Mouse (Mus musculus): Measurements from ENCODE around the gene Tspoap1.
A peak's percentile ranks its signal among the peaks of the same experiment; 100 is the strongest.

The Tspoap1 gene

GRCm38 (mm10) chr11:87760301-87761081 is at the start of gene Tspoap1:
Gene Tspoap1, plus strand, starts transcription at chr11:87760541.
- no peak for DNase-seq (ENCODE audit: low read depth, low spot score)

DNA sequence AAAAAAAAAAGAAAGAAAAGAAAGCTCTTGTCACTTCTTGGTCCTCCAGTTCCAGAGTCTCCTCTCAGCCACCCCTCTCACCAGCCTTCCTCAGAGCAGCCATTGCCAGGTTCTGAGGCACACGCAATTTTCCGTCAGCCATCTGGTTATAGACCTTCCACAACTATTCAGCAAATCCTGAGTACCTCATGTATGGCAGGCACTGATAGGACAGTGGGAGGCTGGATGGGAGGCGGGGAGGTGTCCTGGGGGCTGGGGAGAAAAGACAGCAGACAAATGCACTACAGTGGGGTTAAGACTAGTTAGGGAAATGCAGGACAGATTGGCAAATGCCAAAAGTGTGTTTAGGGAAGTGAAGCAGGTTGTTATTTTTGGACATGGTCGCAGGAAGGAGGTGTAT is 48.2 kb upstream of the Tspoap1 start:
- no peak for DNase-seq (ENCODE audit: low read depth, low spot score)

- DNase-seq (ENCODE audit: low read depth, low spot score) = no peak
These were observed 44.3 kb upstream of the Tspoap1 start for GRCm38 (mm10) chr11:87715999-87716398.

DNA sequence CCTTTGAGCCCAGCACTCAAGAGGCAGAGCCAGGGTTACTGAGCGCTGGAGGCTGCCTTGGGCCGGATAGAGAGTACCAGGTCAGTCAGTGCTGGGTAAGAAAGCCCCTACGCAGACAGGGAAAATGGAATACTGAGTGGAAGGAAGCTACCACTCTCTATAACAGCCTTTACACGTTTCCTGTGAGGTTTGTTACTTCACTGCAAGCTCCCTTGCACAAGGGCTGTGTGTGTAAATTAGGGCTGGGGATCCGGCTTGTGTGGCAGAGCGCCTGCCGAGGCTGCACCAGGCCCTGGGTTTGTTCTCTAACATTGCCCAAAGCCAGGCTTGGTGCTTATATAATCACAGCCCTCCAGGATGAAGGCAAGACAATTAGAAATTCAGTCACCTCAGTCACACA is 40.8 kb upstream of the Tspoap1 start:
- DNase-seq (ENCODE audit: low read depth, low spot score) = no peak

DNA sequence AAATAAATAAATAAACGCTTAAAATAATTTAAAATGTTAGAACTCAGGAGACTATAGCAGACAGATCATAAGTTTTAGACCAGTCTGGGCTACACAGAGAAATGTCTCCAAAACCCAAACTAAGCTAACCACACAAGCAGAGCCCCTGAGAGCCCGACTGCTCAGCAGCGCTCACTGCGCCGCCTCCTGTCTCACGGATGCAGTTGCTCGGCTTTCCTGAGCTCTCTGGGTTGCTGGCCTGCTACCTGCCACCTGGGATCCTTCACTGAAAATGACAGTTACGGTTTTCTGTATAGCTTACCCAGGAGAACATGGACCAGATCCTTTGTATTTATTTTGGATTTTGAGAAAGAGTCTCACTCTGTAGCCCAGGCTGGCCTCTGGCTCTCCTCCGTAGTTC is 40.0 kb upstream of the Tspoap1 start:
- no peak for DNase-seq (ENCODE audit: low read depth, low spot score)

DNA sequence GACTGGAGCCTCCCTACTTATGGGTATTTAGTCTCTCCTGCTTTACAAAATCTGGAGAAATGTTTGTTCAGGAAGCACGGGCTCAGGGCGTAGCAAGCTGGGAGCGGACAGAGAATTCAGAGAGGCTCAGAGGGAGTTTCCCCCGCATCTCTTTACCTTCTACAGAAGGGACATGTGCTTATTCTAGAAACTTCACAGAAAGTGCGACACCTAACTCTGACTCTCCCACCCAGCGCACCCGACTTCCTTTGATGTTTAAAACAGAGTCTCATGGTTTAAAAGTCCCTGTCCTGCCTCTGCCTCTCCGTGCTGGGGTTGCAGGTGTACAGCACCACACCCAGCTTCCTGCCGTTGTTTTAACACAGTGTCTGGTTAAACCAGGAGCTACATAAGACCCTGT is 39.5 kb upstream of the Tspoap1 start:
- no peak for DNase-seq (ENCODE audit: low read depth, low spot score)

DNA sequence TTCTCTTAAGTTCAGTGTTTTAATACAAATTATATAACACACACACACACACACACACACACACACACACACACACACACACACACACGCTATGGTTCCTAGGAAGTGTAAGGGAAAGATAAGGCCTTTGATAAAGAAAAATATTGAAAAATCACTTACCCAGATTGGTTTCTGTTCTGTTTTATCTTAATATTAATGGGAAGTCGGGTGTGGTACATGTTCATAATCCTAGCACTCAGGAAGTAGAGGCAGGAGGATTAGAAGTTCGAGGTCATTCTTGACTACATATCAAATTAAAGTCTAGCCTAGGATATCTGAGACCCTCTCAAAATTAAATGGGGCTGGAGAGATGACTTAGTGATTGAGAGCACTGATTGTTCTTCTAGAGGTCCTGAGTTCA is 38.2 kb upstream of the Tspoap1 start:
- no peak for DNase-seq (ENCODE audit: low read depth, low spot score)

- no peak for DNase-seq (ENCODE audit: low read depth, low spot score)
These were observed 37.5 kb upstream of the Tspoap1 start for GRCm38 (mm10) chr11:87722891-87723290.

DNA sequence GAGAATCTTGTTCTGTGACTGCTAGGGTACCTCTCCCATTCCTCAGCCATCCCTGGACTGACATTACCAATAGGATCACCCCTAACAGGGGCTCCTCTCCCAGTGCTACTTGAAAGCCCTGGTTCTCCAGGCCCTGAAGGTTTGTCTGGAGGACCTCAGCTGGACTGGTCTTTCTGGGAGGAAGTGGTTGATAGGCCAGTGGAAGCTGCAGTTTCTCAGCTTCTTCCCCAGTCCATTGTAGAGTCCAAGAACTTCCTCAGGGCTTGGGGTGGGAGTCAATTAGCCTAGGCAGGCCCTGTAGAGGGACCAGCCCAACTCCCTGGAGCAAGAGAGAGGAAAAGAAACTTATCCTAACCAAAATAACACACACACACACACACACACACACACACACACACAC is 34.8 kb upstream of the Tspoap1 start:
- DNase-seq (ENCODE audit: low read depth, low spot score) = no peak

DNA sequence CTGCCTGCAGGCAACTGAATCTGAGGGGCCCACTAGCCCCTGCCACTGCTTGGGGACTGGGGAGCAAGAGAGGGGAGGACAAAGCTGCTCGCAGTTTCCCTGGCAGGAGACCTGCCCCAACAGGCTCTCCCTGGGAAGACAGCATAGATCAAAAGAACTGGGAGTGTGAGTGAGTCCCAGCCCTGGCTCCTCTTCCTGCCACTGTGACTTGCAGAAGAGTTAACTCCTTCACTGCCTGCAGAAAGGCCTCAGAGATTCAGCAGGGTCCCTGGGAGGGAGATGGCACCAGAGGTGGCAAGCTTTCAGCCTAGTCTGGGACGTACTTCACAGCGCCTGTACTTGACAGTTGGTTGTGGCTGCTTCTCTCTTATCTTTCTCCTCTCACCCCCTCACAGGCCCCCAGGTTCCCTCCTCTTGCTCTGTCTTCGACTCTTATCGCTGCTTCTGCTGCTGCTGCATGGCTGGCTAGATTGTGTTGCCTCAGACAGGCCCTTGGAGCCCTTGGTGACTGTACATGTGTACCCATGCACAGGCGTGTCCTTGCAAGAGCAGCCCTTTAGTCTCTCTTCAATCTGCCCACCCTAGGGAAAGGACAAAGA is 34.3 kb upstream of the Tspoap1 start:
- no peak for DNase-seq (ENCODE audit: low read depth, low spot score)

DNA sequence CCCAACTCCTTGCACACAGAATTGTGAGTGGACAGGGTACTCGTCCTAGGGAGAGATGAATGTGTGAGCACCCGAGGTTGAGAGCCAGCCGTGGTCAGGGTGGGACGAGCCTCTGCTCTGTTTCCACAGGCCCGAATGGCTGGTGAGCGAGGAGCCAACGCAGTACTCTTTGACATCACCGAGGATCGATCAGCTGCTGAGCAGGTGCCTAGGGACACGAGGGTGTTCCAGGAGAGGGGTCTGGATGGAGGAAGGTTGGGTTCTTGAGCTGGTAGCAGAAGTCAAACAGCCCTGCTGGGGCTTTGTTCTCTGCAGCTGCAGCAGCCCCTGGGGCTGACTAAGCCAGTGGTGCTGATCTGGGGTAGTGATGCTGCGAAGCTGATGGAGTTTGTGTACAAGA is 33.3 kb upstream of the Tspoap1 start:
- no peak for DNase-seq (ENCODE audit: low read depth, low spot score)

- DNase-seq (ENCODE audit: low read depth, low spot score) = no peak
These were observed 32.9 kb upstream of the Tspoap1 start for GRCm38 (mm10) chr11:87727471-87727870.

DNA sequence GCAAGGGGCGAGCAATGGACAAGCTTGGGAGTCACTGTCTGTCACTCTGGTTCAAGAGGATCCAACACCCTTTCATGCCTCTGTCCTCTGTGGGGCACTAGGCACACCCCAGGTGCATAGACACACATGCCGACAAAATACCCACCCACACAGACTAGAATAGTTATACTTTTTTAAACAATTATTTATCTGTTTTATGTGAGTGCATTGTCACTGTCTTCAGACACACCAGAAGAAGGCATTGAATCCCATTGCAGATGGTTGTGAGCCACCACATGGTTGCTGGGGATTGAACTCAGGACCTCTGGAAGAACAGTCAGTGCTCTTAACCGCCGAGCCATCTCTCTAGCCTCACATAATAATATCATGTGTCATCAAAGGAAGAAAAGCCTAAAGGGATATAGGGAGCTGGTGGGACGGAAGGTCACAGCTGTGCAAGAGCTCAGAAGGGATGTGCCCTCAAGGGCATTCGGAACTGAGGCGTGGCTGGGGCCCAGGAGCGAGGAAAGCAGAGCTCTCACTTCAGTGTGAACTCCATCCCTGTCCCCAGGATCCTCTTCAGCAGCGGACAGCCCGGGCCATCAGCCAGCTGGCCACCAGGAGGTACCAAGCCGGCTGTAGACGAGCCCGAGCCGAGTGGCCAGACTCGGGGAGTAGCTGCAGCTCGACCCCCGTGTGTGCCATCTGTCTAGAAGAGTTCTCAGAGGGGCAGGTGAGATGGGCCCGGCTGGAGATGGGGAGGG is 31.3 kb upstream of the Tspoap1 start:
- DNase-seq (ENCODE audit: low read depth, low spot score) = no peak

GRCm38 (mm10) chr11:87729593-87730185 is 30.7 kb upstream of the Tspoap1 start:
- no peak for DNase-seq (ENCODE audit: low read depth, low spot score)

- no peak for DNase-seq (ENCODE audit: low read depth, low spot score)
These were observed 29.6 kb upstream of the Tspoap1 start for GRCm38 (mm10) chr11:87730652-87731310.

DNA sequence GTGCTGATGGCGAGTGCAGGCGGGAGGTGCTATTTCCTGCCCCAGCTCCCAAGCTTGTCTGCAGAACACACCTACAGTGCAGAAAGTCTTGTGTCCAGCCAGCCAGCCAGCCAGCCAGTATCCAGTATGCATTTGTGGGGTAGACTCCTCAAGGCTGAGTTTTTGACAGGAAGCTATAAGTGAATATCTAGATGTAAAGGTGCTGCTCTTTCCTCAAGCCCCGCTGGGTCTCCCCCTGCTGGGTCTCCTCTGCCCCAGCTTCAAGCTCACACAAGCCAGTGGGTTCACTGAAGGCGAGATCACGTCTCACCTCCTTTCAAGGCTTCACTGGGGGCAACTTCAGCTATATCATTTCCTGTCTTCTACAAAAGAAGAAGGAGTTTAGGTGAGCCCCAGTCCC is 26.0 kb upstream of the Tspoap1 start:
- DNase-seq (ENCODE audit: low read depth, low spot score) = no peak

- DNase-seq (ENCODE audit: low read depth, low spot score) = no peak
These were observed 24.6 kb upstream of the Tspoap1 start for GRCm38 (mm10) chr11:87735691-87736090.

DNA sequence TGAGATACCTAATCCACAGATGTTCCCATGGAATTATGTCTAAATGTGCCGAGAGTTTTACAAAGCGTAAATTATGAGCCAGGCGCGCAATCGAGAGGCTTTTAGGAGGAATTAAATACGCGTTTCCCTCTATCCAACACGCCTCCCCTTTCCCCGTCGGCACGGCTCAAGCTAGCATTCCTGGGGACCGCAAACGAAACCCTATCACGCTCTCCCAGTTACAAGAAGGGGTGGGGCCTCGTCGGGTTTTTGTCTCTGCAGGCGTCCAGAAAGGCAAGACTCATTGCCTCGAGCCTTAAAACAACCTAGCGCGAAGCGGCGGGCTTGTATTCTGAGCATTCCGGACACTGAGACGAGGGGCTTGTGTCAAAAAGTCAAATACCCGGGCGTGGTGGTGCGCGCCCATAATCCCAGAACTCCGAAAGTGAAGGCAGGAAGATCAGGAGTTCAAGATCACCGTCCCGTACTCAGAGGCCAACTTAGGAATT is 23.6 kb upstream of the Tspoap1 start:
- peak; percentile 63 for DNase-seq (ENCODE audit: low read depth, low spot score)

GRCm38 (mm10) chr11:87737175-87737740 is 23.1 kb upstream of the Tspoap1 start, which contains the start of gene Supt4a:
Gene Supt4a, plus strand, starts transcription at chr11:87737552.
- DNase-seq (ENCODE audit: low read depth, low spot score) = peak; percentile 96

DNA sequence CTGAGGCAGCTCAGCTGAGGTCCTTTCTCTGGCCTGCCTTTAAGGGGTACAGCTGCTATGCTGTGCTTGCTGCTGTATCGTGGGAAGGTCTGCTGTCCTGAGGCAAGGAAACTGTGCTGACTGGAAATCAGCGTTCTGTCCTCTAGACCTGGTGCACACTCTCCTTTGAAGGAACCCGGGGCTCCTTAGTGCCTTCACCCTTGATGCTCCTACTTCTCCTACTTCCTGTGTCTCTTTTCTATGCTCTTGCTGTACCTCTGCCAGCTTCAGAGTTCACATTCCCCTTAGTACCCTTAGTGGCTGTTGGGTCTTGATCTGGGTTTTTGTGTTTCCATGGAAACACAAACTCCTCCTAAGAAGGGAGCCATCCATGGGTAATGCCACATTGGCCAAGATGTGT is 16.6 kb upstream of the Tspoap1 start:
- DNase-seq (ENCODE audit: low read depth, low spot score) = no peak

- DNase-seq (ENCODE audit: low read depth, low spot score) = no peak
These were observed 15.4 kb upstream of the Tspoap1 start for GRCm38 (mm10) chr11:87744964-87745363.

Data from embryo, embryonic 11.5 days (tissue).